Mouse (Mus musculus) heart, postnatal 4 days (tissue): Measurements from ENCODE around the gene Fstl5. TPM values are rescaled to one million over a fixed set of nuclear protein-coding genes. Genes with fewer than 3 reads are reported as not detected.

ENCODE experiments used
- DNase-seq: peaks from one replicate; pipeline ENCODE4 v3.0.0; 2021
- total RNA-seq, 2 experiments: library from RNA; stranded (reverse); gene quantifications; 2 replicates each; pipeline ENCODE4 v1.2.3; 2021

The Fstl5 gene
- not detected for total RNA-seq

GRCm38 (mm10) chr3:76074060-76074707 lies at the start of gene Fstl5:
Fstl5 (plus strand) TSS chr3:76074270.
- peak; percentile 69 for DNase-seq

- DNase-seq = no peak
Measured at GRCm38 (mm10) chr3:76025523-76025922, 48.5 kb upstream of the Fstl5 start.

- DNase-seq = no peak
Measured at GRCm38 (mm10) chr3:76051124-76051523, 22.9 kb upstream of the Fstl5 start.

- no peak for DNase-seq
Measured at GRCm38 (mm10) chr3:76061996-76062395, 12.1 kb upstream of the Fstl5 start.

- DNase-seq = peak; percentile 14
Measured at GRCm38 (mm10) chr3:76067920-76068319, 6.2 kb upstream of the Fstl5 start.

GRCm38 (mm10) chr3:76072826-76073225 lies 1.2 kb upstream of the Fstl5 start:
- no peak for DNase-seq

- no peak for DNase-seq
Measured at GRCm38 (mm10) chr3:76140445-76140844, 66.4 kb downstream of the Fstl5 start.

- DNase-seq = no peak
Measured at GRCm38 (mm10) chr3:76147846-76148245, 73.8 kb downstream of the Fstl5 start.

GRCm38 (mm10) chr3:76238834-76239233 lies 164.8 kb downstream of the Fstl5 start:
- DNase-seq = no peak

- no peak for DNase-seq
Measured at GRCm38 (mm10) chr3:76251385-76251784, 177.3 kb downstream of the Fstl5 start.

- no peak for DNase-seq
Measured at GRCm38 (mm10) chr3:76292993-76293392, 218.9 kb downstream of the Fstl5 start.

GRCm38 (mm10) chr3:76294394-76294793 lies 220.3 kb downstream of the Fstl5 start:
- DNase-seq = no peak

GRCm38 (mm10) chr3:76301026-76301773 lies 227.1 kb downstream of the Fstl5 start:
- DNase-seq = no peak

- DNase-seq = no peak
Measured at GRCm38 (mm10) chr3:76316991-76317390, 242.9 kb downstream of the Fstl5 start.

GRCm38 (mm10) chr3:76319531-76319930 lies 245.5 kb downstream of the Fstl5 start:
- DNase-seq = no peak

- no peak for DNase-seq
Measured at GRCm38 (mm10) chr3:76322431-76322830, 248.4 kb downstream of the Fstl5 start.

- no peak for DNase-seq
Measured at GRCm38 (mm10) chr3:76336922-76337321, 262.9 kb downstream of the Fstl5 start.

- no peak for DNase-seq
Measured at GRCm38 (mm10) chr3:76367000-76367399, 292.9 kb downstream of the Fstl5 start.

GRCm38 (mm10) chr3:76369910-76370309 lies 295.8 kb downstream of the Fstl5 start:
- DNase-seq = no peak

GRCm38 (mm10) chr3:76428775-76429372 lies 354.8 kb downstream of the Fstl5 start:
- no peak for DNase-seq

GRCm38 (mm10) chr3:76467229-76467874 lies 393.3 kb downstream of the Fstl5 start:
- no peak for DNase-seq

GRCm38 (mm10) chr3:76468147-76468546 lies 394.1 kb downstream of the Fstl5 start:
- DNase-seq = no peak

GRCm38 (mm10) chr3:76507891-76508290 lies 433.8 kb downstream of the Fstl5 start:
- peak; percentile 11 for DNase-seq
